Mouse (Mus musculus): Measurements from ENCODE around the gene Aldh3a1. TPM values are rescaled to one million over a fixed set of nuclear protein-coding genes. Genes with fewer than 3 reads are reported as not detected.

Gene Aldh3a1
- total and polyA plus RNA-seq, 3 experiments, result 0.08 TPM; not detected in 2

GRCm38 (mm10) chr11:61224907-61225306, 17.6 kb downstream of the Aldh3a1 start:
- Histone ChIP-seq H3K27ac (ENCODE audit: control insufficient read depth, low read depth, low read length) (no peak overlapping the region), H3K4me1 (ENCODE audit: control insufficient read depth in 1 of 2, insufficient read depth in 2 of 2, low read length in 2 of 2) (peaks cover 11 to 12% of the 10 kb centered on the region in 2 experiments), H3K36me3 (ENCODE audit: control insufficient read depth in 1 of 2, insufficient read depth in 2 of 2, low read length in 2 of 2) (peaks cover 0 to 8% of the 10 kb centered on the region in 2 experiments; a peak in 2 of 4 replicates), H3K27me3 (ENCODE audit: control insufficient read depth in 1 of 2, insufficient read depth in 2 of 2, low read length in 2 of 2) (no peaks in the 10 kb centered on the region; a peak in 1 of 4 replicates), H3K9ac (ENCODE audit: control insufficient read depth, low read depth, low read length, poor library complexity, severe bottlenecking) (no peak overlapping the region), H3K79me2 (ENCODE audit: control insufficient read depth, insufficient read depth, low read length, poor library complexity) (no peaks in the 10 kb centered on the region), H3K4me3 (ENCODE audit: control insufficient read depth in 1 of 2, insufficient read depth in 1 of 2, low read depth in 2 of 2, low read length in 2 of 2) (no peak overlapping the region), H3K9me3 (replicated peaks; ENCODE audit: insufficient read depth, low read length) (no peaks in the 10 kb centered on the region)
- TF ChIP-seq TCF12 (IDR thresholded peaks at IDR 0.05; ENCODE audit: low read depth, low read length) (no peak), ZC3H11A (IDR thresholded peaks at IDR 0.05; ENCODE audit: low read depth, low read length) (no peak), TAL1 (IDR thresholded peaks at IDR 0.05; ENCODE audit: low read length) (no peak), HCFC1 (IDR thresholded peaks at IDR 0.05; ENCODE audit: low read depth, low read length) (no peak), MXI1 (IDR thresholded peaks at IDR 0.05; ENCODE audit: low read depth, low read length) (no peak), KAT2A (conservative IDR thresholded peaks at IDR 0.05; ENCODE audit: low read depth, low read length) (no peak), TBP (IDR thresholded peaks at IDR 0.05; ENCODE audit: low read depth, low read length) (no peak), MAX (IDR thresholded peaks at IDR 0.05; ENCODE audit: low read length) (no peak), CHD2 (IDR thresholded peaks at IDR 0.05; ENCODE audit: low read length) (no peak), MYB (IDR thresholded peaks at IDR 0.05; ENCODE audit: low read depth, low read length) (no peak), NELFE (IDR thresholded peaks at IDR 0.05; ENCODE audit: low read depth, low read length) (no peak)
- DNase-seq (ENCODE audit: low read depth, low spot score), result no peak

- no peak for DNase-seq (ENCODE audit: low read depth, low spot score)
- Histone ChIP-seq H3K79me2 (ENCODE audit: control insufficient read depth, insufficient read depth, low read length, poor library complexity) (no peaks in the 10 kb centered on the region), H3K4me1 (ENCODE audit: control insufficient read depth in 1 of 2, insufficient read depth in 2 of 2, low read length in 2 of 2) (peaks cover 11 to 12% of the 10 kb centered on the region in 2 experiments), H3K9me3 (replicated peaks; ENCODE audit: insufficient read depth, low read length) (no peaks in the 10 kb centered on the region), H3K36me3 (ENCODE audit: control insufficient read depth in 1 of 2, insufficient read depth in 2 of 2, low read length in 2 of 2) (peaks cover 0 to 8% of the 10 kb centered on the region in 2 experiments; a peak in 2 of 4 replicates), H3K9ac (ENCODE audit: control insufficient read depth, low read depth, low read length, poor library complexity, severe bottlenecking) (no peak overlapping the region), H3K27ac (ENCODE audit: control insufficient read depth, low read depth, low read length) (no peak overlapping the region), H3K27me3 (ENCODE audit: control insufficient read depth in 1 of 2, insufficient read depth in 2 of 2, low read length in 2 of 2) (no peaks in the 10 kb centered on the region), H3K4me3 (ENCODE audit: control insufficient read depth in 1 of 2, insufficient read depth in 1 of 2, low read depth in 2 of 2, low read length in 2 of 2) (no peak overlapping the region)
- TF ChIP-seq POLR2A (IDR thresholded peaks at IDR 0.05; ENCODE audit: control insufficient read depth in 1 of 2, insufficient read depth in 1 of 2, low read depth in 1 of 2, low read length in 2 of 2, poor library complexity in 1 of 2) (no peak), ZC3H11A (IDR thresholded peaks at IDR 0.05; ENCODE audit: low read depth, low read length) (no peak), MYB (IDR thresholded peaks at IDR 0.05; ENCODE audit: low read depth, low read length) (no peak)
Observed at GRCm38 (mm10) chr11:61225511-61225910, 18.2 kb downstream of the Aldh3a1 start.

DNA sequence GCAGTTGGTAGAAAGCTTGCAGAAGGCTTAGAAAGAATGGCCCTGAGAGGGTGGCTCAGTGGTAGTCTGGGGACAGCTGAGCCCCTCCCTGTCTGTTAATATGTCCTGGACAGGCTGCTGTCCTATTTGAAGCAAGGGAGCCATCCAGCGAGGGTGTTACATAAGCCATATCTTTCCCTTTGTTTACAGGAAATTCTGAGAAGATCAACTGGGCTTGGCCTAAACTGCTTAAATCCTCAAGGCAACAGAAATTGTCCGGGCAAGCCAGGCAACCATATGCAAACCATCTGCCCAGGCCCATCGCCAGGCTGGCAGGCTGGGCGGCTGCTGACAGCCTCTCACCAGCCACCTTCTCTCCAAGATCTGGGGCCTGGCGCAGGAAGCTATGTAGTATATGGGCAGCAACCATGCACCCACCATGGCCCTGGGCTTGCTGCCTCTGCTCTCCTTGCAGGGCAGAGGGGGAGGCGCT, 18.6 kb downstream of the Aldh3a1 start:
- no peaks in the 10 kb centered on the region for H3K79me2 ChIP-seq (ENCODE audit: control insufficient read depth, insufficient read depth, low read length, poor library complexity)
- peaks cover 0 to 9% of the 10 kb centered on the region in 2 experiments; a peak in 2 of 4 replicates for H3K36me3 ChIP-seq (ENCODE audit: control insufficient read depth in 1 of 2, insufficient read depth in 2 of 2, low read length in 2 of 2)
- H3K4me1 ChIP-seq (ENCODE audit: control insufficient read depth in 1 of 2, insufficient read depth in 2 of 2, low read length in 2 of 2), result peaks cover 12% of the 10 kb centered on the region in 2 experiments
- no peaks in the 10 kb centered on the region for H3K27me3 ChIP-seq (ENCODE audit: control insufficient read depth in 1 of 2, insufficient read depth in 2 of 2, low read length in 2 of 2)
- no peak overlapping the region for H3K9ac ChIP-seq (ENCODE audit: control insufficient read depth, low read depth, low read length, poor library complexity, severe bottlenecking)
- no peak overlapping the region for H3K27ac ChIP-seq (ENCODE audit: control insufficient read depth, low read depth, low read length)
- no peak for TF ChIP-seq ZKSCAN1 (IDR thresholded peaks at IDR 0.05; ENCODE audit: low read depth, low read length)
- TF ChIP-seq ETS1 (IDR thresholded peaks at IDR 0.05; ENCODE audit: low read depth, low read length), result no peak
- DNase-seq (ENCODE audit: low read depth, low spot score), result no peak
- H3K4me3 ChIP-seq (ENCODE audit: control insufficient read depth in 1 of 2, insufficient read depth in 1 of 2, low read depth in 2 of 2, low read length in 2 of 2), result no peak overlapping the region
- H3K9me3 ChIP-seq (replicated peaks; ENCODE audit: insufficient read depth, low read length), result no peaks in the 10 kb centered on the region
